Mouse (Mus musculus): ENCODE results near the gene Ugt2b1. TPM values are rescaled to one million over a fixed set of nuclear protein-coding genes. Genes with fewer than 3 reads are reported as not detected.

The Ugt2b1 gene
- polyA plus RNA-seq, 1 experiment from 2014 or later, result not detected

- WGBS, result 82% methylated on average over 1 of the region's 1 CpGs
These were observed 37.9 kb downstream of the Ugt2b1 start for GRCm38 (mm10) chr5:86888420-86888819.

GRCm38 (mm10) chr5:86887081-86887480 lies 39.2 kb downstream of the Ugt2b1 start:
- H3K27me3 ChIP-seq (replicated peaks), result no peaks in the 10 kb centered on the region
- no peak overlapping the region for H3K4me2 ChIP-seq
- no peak overlapping the region for H3K27ac ChIP-seq (ENCODE audit: poor library complexity, severe bottlenecking)
- no peak overlapping the region for H3K9ac ChIP-seq
- peaks cover 6% of the 10 kb centered on the region; the same call in 1 of the 2 replicates for H3K9me3 ChIP-seq (replicated peaks)
- H3K4me3 ChIP-seq, result no peak overlapping the region
- WGBS, result 86% methylated on average over 1 of the region's 1 CpGs
- no peaks in the 10 kb centered on the region for H3K4me1 ChIP-seq (replicated peaks)
- ATAC-seq (ENCODE audit: insufficient number of reproducible peaks, low FRiP score), result no peak
- H3K36me3 ChIP-seq, result no peaks in the 10 kb centered on the region

More at GRCm38 (mm10) chr5:86888420-86888819, 37.9 kb downstream of the Ugt2b1 start:
- no peak for ATAC-seq (ENCODE audit: insufficient number of reproducible peaks, low FRiP score)
- Histone ChIP-seq H3K4me3 (no peak overlapping the region), H3K36me3 (no peaks in the 10 kb centered on the region), H3K9me3 (replicated peaks) (no peaks in the 10 kb centered on the region), H3K4me1 (replicated peaks) (no peaks in the 10 kb centered on the region), H3K9ac (no peak overlapping the region), H3K27ac (ENCODE audit: poor library complexity, severe bottlenecking) (no peak overlapping the region), H3K4me2 (no peak overlapping the region), H3K27me3 (replicated peaks) (no peaks in the 10 kb centered on the region)

- 41% methylated on average over 3 of the region's 3 CpGs for WGBS
These were observed 39.7 kb downstream of the Ugt2b1 start for GRCm38 (mm10) chr5:86886620-86887019.

GRCm38 (mm10) chr5:86871877-86872276 lies 54.5 kb downstream of the Ugt2b1 start:
- H3K4me1 ChIP-seq (replicated peaks), result 0 out of 2 replicates have a peak, but pooled peaks cover 4% of the 10 kb centered on the region
- ATAC-seq (ENCODE audit: insufficient number of reproducible peaks, low FRiP score), result no peak
- 0 out of 2 replicates have a peak, but pooled peaks cover 3% of the 10 kb centered on the region for H3K9me3 ChIP-seq (replicated peaks)
- no peak overlapping the region for H3K4me3 ChIP-seq
- H3K9ac ChIP-seq, result no peak overlapping the region
- 35% methylated on average over 1 of the region's 1 CpGs for WGBS
- no peaks in the 10 kb centered on the region for H3K27me3 ChIP-seq (replicated peaks)
- H3K4me2 ChIP-seq, result no peak overlapping the region
- no peak overlapping the region for H3K27ac ChIP-seq (ENCODE audit: poor library complexity, severe bottlenecking)
- H3K36me3 ChIP-seq, result no peaks in the 10 kb centered on the region

More at GRCm38 (mm10) chr5:86886620-86887019, 39.7 kb downstream of the Ugt2b1 start:
- no peak for ATAC-seq (ENCODE audit: insufficient number of reproducible peaks, low FRiP score)
- H3K4me3 ChIP-seq, result no peak overlapping the region
- no peaks in the 10 kb centered on the region for H3K4me1 ChIP-seq (replicated peaks)
- no peaks in the 10 kb centered on the region for H3K27me3 ChIP-seq (replicated peaks)
- H3K9me3 ChIP-seq (replicated peaks), result peaks cover 8% of the 10 kb centered on the region; the same call in 1 of the 2 replicates
- H3K9ac ChIP-seq, result no peak overlapping the region
- no peak overlapping the region for H3K4me2 ChIP-seq
- H3K27ac ChIP-seq (ENCODE audit: poor library complexity, severe bottlenecking), result no peak overlapping the region
- no peaks in the 10 kb centered on the region for H3K36me3 ChIP-seq

Other genes starting within 250 kb of the Ugt2b1 start
- gene Tmprss11e, start 180.7 kb downstream of the Ugt2b1 start, polyA plus RNA-seq (2016; fragmentation: Nextera tagmentation; extraction: Ambion mirVana), result not detected in 2 replicates
- gene Ythdc1, start 122.3 kb downstream of the Ugt2b1 start, polyA plus RNA-seq (2016; fragmentation: Nextera tagmentation; extraction: Ambion mirVana), result 29.5 and 30.1 TPM in 2 replicates
- gene Ugt2b34, start 19.6 kb downstream of the Ugt2b1 start, polyA plus RNA-seq (2016; fragmentation: Nextera tagmentation; extraction: Ambion mirVana), result 0.10 and 0.46 TPM in 2 replicates
- not detected in 2 replicates for gene Ugt2b35, start 74.3 kb upstream of the Ugt2b1 start, polyA plus RNA-seq (2016; fragmentation: Nextera tagmentation; extraction: Ambion mirVana)
- gene Ugt2b36, start 166.0 kb upstream of the Ugt2b1 start, polyA plus RNA-seq (2016; fragmentation: Nextera tagmentation; extraction: Ambion mirVana), result not detected in 2 replicates
- gene Ugt2b5, start 213.8 kb upstream of the Ugt2b1 start, polyA plus RNA-seq (2016; fragmentation: Nextera tagmentation; extraction: Ambion mirVana), result not detected in 2 replicates